20 mouse cellular contexts compared by ENCODE assay signal in the genomic region with DNA sequence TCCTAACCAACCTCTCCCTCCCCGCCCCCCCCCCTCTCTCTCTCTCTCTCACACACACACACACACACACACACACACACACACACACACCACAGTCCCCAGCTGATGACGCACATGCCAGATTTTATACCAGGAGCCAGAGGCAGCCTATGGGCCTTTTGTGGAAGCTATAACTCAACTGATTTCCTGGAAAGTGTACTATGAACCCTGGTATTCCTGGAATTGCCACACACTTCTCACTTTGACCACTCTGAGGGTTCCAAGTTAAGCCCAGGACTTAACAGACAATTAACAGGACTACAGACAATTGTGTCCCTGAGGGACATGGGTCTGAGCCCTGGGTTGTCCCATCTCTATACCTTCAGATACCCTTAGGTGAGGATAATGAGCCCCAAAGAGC.
"Had no signal": no experiment of that assay in that cellular context is flagged by ENCODE, and none has a peak within 500 bp of the region (broad histone marks: within the 10 kb centered on the region; RNA-seq: fewer than 3 reads in every experiment).

No protein-coding gene starts in this region.

- ATAC-seq: midbrain, embryonic 15.5 days had no signal

- H3K36me3 ChIP-seq: kidney, embryonic 15.5 days; lung, embryonic 15.5 days; midbrain, embryonic 15.5 days; neural tube, embryonic 12.5 days; neural tube, embryonic 15.5 days had no signal

- H3K4me2 ChIP-seq: kidney, embryonic 15.5 days; liver, embryonic 11.5 days; lung, embryonic 15.5 days; midbrain, embryonic 11.5 days; midbrain, embryonic 15.5 days; neural tube, embryonic 12.5 days; neural tube, embryonic 15.5 days had no signal

- DNase-seq: kidney, adult 11 months; kidney, postnatal 14 days; layer of hippocampus, postnatal 36 days; lung, adult 18-20 months; lung, postnatal 10 days; lung, postnatal 4 days; right cerebral cortex, adult 18-20 months; right cerebral cortex, postnatal 14 days; right cerebral cortex, postnatal 4 days; thymus, postnatal 25 days had no signal

- H3K27ac ChIP-seq: kidney, embryonic 15.5 days; left cerebral cortex, adult 2 months; liver, embryonic 14.5 days; lung, embryonic 15.5 days; midbrain, embryonic 15.5 days; neural tube, embryonic 12.5 days; neural tube, embryonic 15.5 days; stomach, postnatal 0 days had no signal

- H3K4me1 ChIP-seq: kidney, embryonic 15.5 days; lung, embryonic 15.5 days; midbrain, embryonic 15.5 days; neural tube, embryonic 12.5 days; neural tube, embryonic 15.5 days had no signal

- H3K27me3 ChIP-seq: kidney, embryonic 15.5 days; lung, embryonic 15.5 days; midbrain, embryonic 15.5 days; neural tube, embryonic 12.5 days; neural tube, embryonic 15.5 days had no signal

- H3K4me3 ChIP-seq: kidney, embryonic 15.5 days; left cerebral cortex, adult 2 months; lung, embryonic 15.5 days; midbrain, embryonic 15.5 days; neural tube, embryonic 12.5 days; neural tube, embryonic 15.5 days had no signal

- H3K9me3 ChIP-seq: kidney, embryonic 15.5 days; lung, embryonic 15.5 days; midbrain, embryonic 15.5 days; neural tube, embryonic 12.5 days; neural tube, embryonic 15.5 days had no signal

- H3K9ac ChIP-seq: kidney, embryonic 15.5 days; liver, embryonic 14.5 days; lung, embryonic 15.5 days; midbrain, embryonic 15.5 days; neural tube, embryonic 12.5 days; neural tube, embryonic 15.5 days had no signal
